Mouse (Mus musculus) cerebral cortex, adult 2 months (tissue): ENCODE measurements around the gene Rhox3h.

Experiments used
- WGBS: fragments of 180-500 bp; shearing (Covaris S2); methylation state at CpG from one replicate; pipeline ENCODE4 v1.1.7; 2018; 5-methylcytosine and 5-hydroxymethylcytosine counted together

Rhox3h gene

DNA sequence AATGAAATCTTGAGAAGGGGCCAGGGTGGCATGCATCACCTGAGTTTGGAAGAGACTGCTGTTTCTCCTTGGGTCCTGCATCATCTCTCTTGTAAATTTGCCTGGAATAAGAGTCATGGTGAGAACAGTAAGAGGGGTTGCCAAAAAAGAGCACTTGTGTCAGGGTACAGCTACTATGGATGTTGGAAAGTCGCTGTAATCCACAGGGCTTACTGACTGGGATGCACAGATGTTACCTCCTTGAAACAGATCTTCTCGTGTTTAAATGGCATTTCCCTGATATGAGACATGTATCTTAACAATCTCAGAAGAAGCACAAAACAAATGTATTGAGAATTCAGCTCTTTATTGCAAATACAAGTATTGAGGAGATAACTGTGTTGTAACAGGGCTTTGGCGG lies at the start of gene Rhox3h:
Gene Rhox3h, minus strand, starts transcription at position 101 of the 400 bp plus-strand sequence.
- WGBS, result 100% methylated on average over 1 of the region's 3 CpGs

DNA sequence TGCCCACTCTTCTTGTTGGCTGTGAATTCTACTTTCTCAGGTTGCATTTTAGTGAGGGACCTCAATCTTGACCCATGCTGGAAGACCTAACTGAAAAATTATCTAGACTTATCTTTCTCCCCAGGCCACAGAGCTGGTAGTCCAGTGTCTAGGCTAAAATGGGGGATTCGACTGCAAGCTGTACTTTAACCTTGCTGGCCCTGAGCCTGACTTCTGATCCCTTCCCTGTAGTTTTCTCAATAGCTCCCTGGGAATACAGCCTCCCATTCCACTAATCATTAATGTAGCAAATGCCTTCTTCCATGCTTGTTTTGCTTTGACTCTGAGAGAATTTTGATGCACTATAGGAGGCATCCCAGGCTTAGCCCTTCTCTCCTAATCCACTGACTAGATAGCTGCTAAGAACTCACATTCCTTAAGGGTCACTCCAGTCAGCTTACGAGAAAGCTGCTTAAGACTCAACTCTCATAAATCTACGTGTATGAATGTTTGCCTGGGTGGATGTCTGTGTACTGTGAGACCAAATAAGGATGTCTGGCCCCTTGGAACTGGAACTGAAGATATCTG lies 33.3 kb upstream of the Rhox3h start:
- WGBS, result 82% methylated on average over 3 of the region's 3 CpGs

DNA sequence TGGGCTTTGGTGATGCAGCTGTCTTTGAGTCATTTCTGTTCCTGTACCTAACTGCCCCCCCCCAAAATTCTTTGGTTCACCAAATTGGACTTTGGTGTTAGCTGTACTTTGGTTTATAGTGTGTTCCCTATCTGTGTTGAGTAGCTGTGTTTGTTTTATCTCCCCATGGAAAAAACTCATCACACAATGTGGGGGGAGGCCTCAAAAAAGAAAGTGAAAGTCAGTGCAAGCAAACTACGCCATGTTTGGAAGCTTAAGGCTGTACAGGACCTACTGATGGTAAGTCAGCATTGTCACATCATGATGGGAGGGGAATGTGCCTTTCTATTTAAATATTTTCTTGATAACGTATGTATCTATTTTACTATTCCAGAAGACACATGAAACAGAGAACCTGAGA lies 23.7 kb upstream of the Rhox3h start:
- 86% methylated on average over 2 of the region's 2 CpGs for WGBS

DNA sequence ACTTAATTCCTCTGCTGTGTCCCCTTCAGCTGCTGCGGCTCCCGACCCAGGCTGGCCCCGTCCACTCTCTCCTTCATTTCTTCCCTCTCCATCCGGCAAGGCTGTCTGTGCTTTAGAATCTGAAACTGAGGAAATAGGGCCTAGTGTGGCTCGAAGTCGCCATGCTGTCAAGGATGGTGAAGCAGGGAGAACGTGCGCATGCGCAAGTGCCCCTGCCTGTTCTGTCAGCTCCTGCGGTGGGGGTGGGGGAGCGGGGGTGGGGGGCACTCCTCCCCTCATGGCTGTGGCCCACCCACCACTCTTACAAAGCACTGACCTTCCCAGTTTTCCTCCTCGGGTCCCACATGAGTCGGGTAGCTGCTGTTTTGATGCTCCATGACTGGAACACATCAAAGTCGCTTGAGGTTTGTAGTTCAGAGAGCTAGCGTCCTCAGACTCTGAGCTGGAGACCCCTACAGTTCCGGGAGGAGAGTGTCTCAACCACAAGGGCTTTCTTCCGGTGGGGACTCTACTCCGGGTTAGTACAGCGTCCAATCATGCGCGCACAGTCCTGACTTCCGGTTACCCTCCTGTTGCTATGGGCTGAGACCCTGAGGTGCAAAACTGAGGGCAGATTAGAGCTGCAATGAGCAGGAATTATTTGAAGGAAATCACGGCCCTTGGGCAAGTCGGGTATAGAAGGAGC lies 14.6 kb upstream of the Rhox3h start:
- 93% methylated on average over 24 of the region's 24 CpGs for WGBS

DNA sequence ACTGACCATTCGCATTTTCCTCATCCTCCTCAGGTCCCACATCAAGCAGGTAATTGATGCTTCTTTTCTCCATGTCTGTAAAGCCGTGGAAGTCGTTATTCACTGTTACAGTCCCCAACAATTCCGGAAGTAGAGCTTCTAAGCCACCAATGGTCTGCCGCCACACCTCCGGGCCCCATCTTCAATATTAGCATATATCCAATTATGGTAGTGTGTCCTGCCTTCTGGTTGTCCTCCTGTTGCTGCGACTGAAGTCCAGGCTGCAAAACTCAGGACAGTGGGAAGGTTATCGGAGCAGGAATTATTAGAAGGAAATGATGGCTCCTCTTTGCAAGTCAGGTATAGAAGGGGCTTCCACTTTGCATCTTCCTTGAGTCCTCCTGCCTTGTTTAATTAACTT lies 4.6 kb upstream of the Rhox3h start, which contains the start of gene Rhox2h:
Gene Rhox2h, minus strand, starts transcription at position 101 of the 400 bp plus-strand sequence.
- WGBS, result 87% methylated on average over 8 of the region's 8 CpGs

DNA sequence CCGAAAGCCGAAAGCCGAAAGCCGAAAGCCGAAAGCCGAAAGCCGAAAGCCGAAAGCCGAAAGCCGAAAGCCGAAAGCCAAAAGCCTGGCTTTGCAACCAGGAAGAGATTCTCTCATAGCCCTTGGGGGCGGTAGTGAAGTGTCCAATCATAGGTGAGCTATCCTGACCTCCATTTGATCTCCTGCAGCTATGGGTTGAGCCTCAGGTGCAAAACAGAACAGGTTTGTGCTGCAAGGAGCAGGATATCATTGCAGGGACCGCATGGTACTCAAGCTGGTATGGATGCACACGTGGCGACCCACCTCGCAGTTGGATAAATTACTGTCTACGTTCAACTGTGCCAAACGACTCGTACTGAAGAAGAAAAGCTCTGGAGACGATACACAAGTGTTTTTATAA lies 17.3 kb downstream of the Rhox3h start, which contains the start of gene Rhox4g:
Gene Rhox4g, minus strand, starts transcription at position 101 of the 400 bp plus-strand sequence.
- WGBS, result 93% methylated on average over 17 of the region's 20 CpGs

DNA sequence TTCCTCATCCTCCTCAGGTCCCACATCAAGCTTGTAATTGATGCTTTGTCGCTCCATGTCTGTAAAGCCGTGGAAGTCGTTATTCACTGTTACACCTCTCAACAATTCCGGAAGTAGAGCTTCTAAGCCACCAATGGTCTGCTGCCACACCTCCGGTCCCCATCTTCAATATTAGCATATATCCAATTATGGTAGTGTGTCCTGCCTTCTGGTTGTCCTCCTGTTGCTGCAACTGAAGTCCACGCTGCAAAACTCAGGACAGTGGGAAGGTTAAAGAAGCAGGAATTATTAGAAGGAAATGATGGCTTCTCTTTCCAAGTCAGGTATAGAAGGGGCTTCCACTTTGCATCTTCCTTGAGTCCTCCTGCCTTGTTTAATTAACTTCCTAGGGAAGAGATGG lies 25.2 kb downstream of the Rhox3h start, which contains the start of gene Rhox2g:
Gene Rhox2g, minus strand, starts transcription at position 101 of the 400 bp plus-strand sequence.
- 93% methylated on average over 6 of the region's 6 CpGs for WGBS

DNA sequence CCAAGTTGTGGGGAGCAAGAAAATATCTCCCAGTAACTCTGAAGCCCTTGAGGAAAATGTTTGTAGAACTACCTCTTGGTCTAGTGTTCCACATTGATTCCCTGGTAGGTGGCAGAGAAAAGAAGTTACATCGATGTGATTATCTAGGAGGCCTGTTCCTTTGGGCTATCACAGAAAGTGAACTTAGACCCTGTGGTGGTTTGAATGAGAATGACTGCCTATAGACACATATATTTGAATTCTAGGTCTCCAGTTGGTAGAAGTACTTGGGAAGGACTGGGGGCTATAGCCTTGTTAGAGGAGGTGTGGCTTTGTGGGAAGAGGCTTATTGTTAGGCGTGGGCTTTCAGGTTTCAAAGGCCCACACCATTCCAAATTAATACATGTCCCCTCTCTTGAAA lies 40.1 kb downstream of the Rhox3h start, which contains the start of gene Rhox3g:
Gene Rhox3g, minus strand, starts transcription at position 101 of the 400 bp plus-strand sequence.
- 94% methylated on average over 2 of the region's 2 CpGs for WGBS
